Mouse (Mus musculus) liver, adult 2 months (tissue): ENCODE data around the gene Gm10118. TPM values are rescaled to one million over a fixed set of nuclear protein-coding genes. Genes with fewer than 3 reads are reported as not detected.

Source experiments
- DNase-seq: peaks from one replicate; pipeline ENCODE4 v3.0.0-alpha.2; 2011; ENCODE audit warnings: low read depth, low spot score; ENCODE audit errors: extremely low read depth
- H3K27ac ChIP-seq: fragments of 200-500 bp; replicated peaks from 2 replicates; pipeline ENCODE4 v1.5.1; 2012; ENCODE audit warnings: low read depth, mild to moderate bottlenecking, control low read depth, inconsistent platforms, low read length; ENCODE audit not compliant: insufficient read depth
- H3K27me3 ChIP-seq: fragments of 200-500 bp; 2 replicates; pipeline ENCODE4 v1.6.1; 2012; ENCODE audit warnings: mild to moderate bottlenecking, moderate library complexity, low read length, inconsistent platforms; ENCODE audit not compliant: control insufficient read depth, insufficient read depth
- H3K36me3 ChIP-seq: fragments of 200-500 bp; 2 replicates; pipeline ENCODE4 v1.6.1; 2012; ENCODE audit warnings: low read length, inconsistent platforms; ENCODE audit not compliant: control insufficient read depth, insufficient read depth
- H3K4me1 ChIP-seq: fragments of 200-500 bp; 2 replicates; pipeline ENCODE4 v1.6.1; 2011; ENCODE audit warnings: low read length; ENCODE audit not compliant: control insufficient read depth, insufficient read depth
- H3K4me3 ChIP-seq: fragments of 200-500 bp; 2 replicates; pipeline ENCODE4 v1.5.1; 2011; ENCODE audit warnings: low read depth, mild to moderate bottlenecking, control low read depth, low read length, moderate library complexity; ENCODE audit not compliant: insufficient read depth
- H3K79me2 ChIP-seq: fragments of 200-500 bp; 2 replicates; pipeline ENCODE4 v1.6.1; 2012; ENCODE audit warnings: inconsistent platforms, mild to moderate bottlenecking, low read length, moderate library complexity; ENCODE audit not compliant: control insufficient read depth, insufficient read depth
- H3K9ac ChIP-seq: fragments of 200-500 bp; 2 replicates; pipeline ENCODE4 v1.6.1; 2012; ENCODE audit warnings: low read depth, mild to moderate bottlenecking, control low read depth, inconsistent platforms, low read length
- CTCF ChIP-seq: fragments of 200-500 bp; IDR thresholded peaks from 2 replicates; pipeline ENCODE4 v1.5.1; 2011; ENCODE audit warnings: low read depth, low read length, control low read depth
- POLR2A ChIP-seq: fragments of 200-500 bp; IDR thresholded peaks from 2 replicates; pipeline ENCODE4 v1.6.1; 2011; ENCODE audit warnings: low read length, control low read depth; ENCODE audit not compliant: insufficient read depth; ENCODE audit errors: extremely low read depth
- WGBS: fragments of 180-500 bp; shearing (Covaris S2); methylation state at CpG from one replicate; pipeline ENCODE4 v1.1.7; 2018; 5-methylcytosine and 5-hydroxymethylcytosine counted together
- polyA plus RNA-seq: library from polyadenylated mRNA; depleted of rRNA; stranded (reverse); fragments of >200 nt; gene quantifications from 2 replicates; pipeline ENCODE4 v1.2.3, GENCODE M21; 2012; rRNA removed
- total RNA-seq: library from RNA; depleted of rRNA; stranded (reverse); fragments of >200 nt; gene quantifications from 2 replicates; pipeline ENCODE4 v1.2.3, GENCODE M21; 2014; rRNA removed

The Gm10118 gene
- total and polyA plus RNA-seq, 2 experiments: not detected

DNA sequence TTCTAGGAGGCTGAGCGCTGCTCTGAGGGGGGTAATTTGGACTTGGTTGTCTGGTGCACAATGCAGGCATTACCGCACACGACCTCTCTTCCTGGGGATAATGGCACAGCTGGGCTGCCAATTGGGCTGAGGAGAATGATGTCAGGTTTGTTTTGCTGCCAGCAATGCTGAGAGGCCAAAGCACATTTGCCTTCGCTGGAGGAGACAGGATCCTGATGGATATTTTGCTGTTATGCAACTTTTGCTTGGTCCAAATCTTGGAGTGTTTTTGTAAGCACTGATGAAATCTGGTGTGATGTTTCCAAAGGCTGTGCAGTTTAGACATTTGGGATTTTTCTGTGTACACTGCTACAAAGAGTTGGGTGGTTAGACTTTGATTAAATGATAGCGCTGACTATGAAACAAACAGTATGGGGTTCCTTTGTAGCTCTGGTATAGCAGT lies 46.8 kb downstream of the Gm10118 start:
- Histone ChIP-seq H3K4me1 (no peaks in the 10 kb centered on the region), H3K9ac (no peak overlapping the region), H3K4me3 (no peak overlapping the region), H3K36me3 (no peaks in the 10 kb centered on the region), H3K79me2 (no peaks in the 10 kb centered on the region), H3K27ac (no peak overlapping the region), H3K27me3 (no peaks in the 10 kb centered on the region)
- 87% methylated on average over 5 of the region's 5 CpGs for WGBS
- DNase-seq: no peak
- TF ChIP-seq CTCF: no peak
- no peak for TF ChIP-seq POLR2A

Other genes with a start within 250 kb of the Gm10118 start
- 0.20 TPM in 1 of 2 replicates, not detected in the other for gene Lrrtm3, start 162.8 kb upstream of the Gm10118 start, total RNA-seq
- 0.04 TPM in 1 of 2 replicates, not detected in the other for gene Lrrtm3, start 162.8 kb upstream of the Gm10118 start, polyA plus RNA-seq